Mouse (Mus musculus): ENCODE data around the gene Mlxipl.
"Not testable (repeated sequence)": the region's sequence is repeated elsewhere in the genome, so short reads cannot be mapped to it uniquely, and the experiment has no call there.

The Mlxipl gene

GRCm38 (mm10) chr5:135089653-135090052 lies at the start of gene Mlxipl:
TSS of gene Mlxipl (plus strand) at chr5:135089890.
- DNase-seq (ENCODE audit: extremely low read depth, low read depth): no peak

- no peak for DNase-seq (ENCODE audit: extremely low read depth, low read depth)
These were observed 49.6 kb upstream of the Mlxipl start for GRCm38 (mm10) chr5:135040059-135040458.

- no peak for DNase-seq (ENCODE audit: extremely low read depth, low read depth)
These were observed 48.9 kb upstream of the Mlxipl start for GRCm38 (mm10) chr5:135040777-135041176.

- no peak for DNase-seq (ENCODE audit: extremely low read depth, low read depth)
These were observed 47.4 kb upstream of the Mlxipl start for GRCm38 (mm10) chr5:135042105-135042788.

GRCm38 (mm10) chr5:135044575-135044974 lies 45.1 kb upstream of the Mlxipl start:
- DNase-seq (ENCODE audit: extremely low read depth, low read depth): no peak

- DNase-seq (ENCODE audit: extremely low read depth, low read depth): no peak
These were observed 41.2 kb upstream of the Mlxipl start for GRCm38 (mm10) chr5:135048539-135048938.

GRCm38 (mm10) chr5:135049268-135049667 lies 40.4 kb upstream of the Mlxipl start:
- DNase-seq (ENCODE audit: extremely low read depth, low read depth): not testable (repeated sequence)

- DNase-seq (ENCODE audit: extremely low read depth, low read depth): no peak
These were observed 36.3 kb upstream of the Mlxipl start for GRCm38 (mm10) chr5:135053356-135053755.

- peak; percentile 87 for DNase-seq (ENCODE audit: extremely low read depth, low read depth)
These were observed 25.9 kb upstream of the Mlxipl start, which contains the start of gene Dnajc30 for GRCm38 (mm10) chr5:135063629-135064381. TSS of gene Dnajc30 (plus strand) at chr5:135064202.

GRCm38 (mm10) chr5:135064382-135064766 lies 25.3 kb upstream of the Mlxipl start:
- DNase-seq (ENCODE audit: extremely low read depth, low read depth): no peak

- not testable (repeated sequence) for DNase-seq (ENCODE audit: extremely low read depth, low read depth)
These were observed 24.7 kb upstream of the Mlxipl start, which contains the start of gene Bud23 for GRCm38 (mm10) chr5:135064909-135065446. TSS of gene Bud23 (minus strand) at chr5:135064959.

GRCm38 (mm10) chr5:135066008-135066407 lies 23.7 kb upstream of the Mlxipl start:
- no peak for DNase-seq (ENCODE audit: extremely low read depth, low read depth)

GRCm38 (mm10) chr5:135070448-135070847 lies 19.2 kb upstream of the Mlxipl start:
- no peak for DNase-seq (ENCODE audit: extremely low read depth, low read depth)

GRCm38 (mm10) chr5:135072061-135072460 lies 17.6 kb upstream of the Mlxipl start:
- DNase-seq (ENCODE audit: extremely low read depth, low read depth): no peak

- DNase-seq (ENCODE audit: extremely low read depth, low read depth): no peak
These were observed 17.0 kb upstream of the Mlxipl start for GRCm38 (mm10) chr5:135072720-135073119.

GRCm38 (mm10) chr5:135073349-135074150 lies 16.1 kb upstream of the Mlxipl start:
- DNase-seq (ENCODE audit: extremely low read depth, low read depth): no peak

- no peak for DNase-seq (ENCODE audit: extremely low read depth, low read depth)
These were observed 14.0 kb upstream of the Mlxipl start for GRCm38 (mm10) chr5:135075655-135076054.

GRCm38 (mm10) chr5:135076368-135076767 lies 13.3 kb upstream of the Mlxipl start:
- DNase-seq (ENCODE audit: extremely low read depth, low read depth): no peak

- no peak for DNase-seq (ENCODE audit: extremely low read depth, low read depth)
These were observed 12.7 kb upstream of the Mlxipl start for GRCm38 (mm10) chr5:135076931-135077505.

GRCm38 (mm10) chr5:135077564-135078481 lies 11.9 kb upstream of the Mlxipl start, which contains the start of gene Vps37d:
TSS of gene Vps37d (minus strand) at chr5:135078266.
- DNase-seq (ENCODE audit: extremely low read depth, low read depth): peak; percentile 39

All from MEL-GATA-1-ER (cell line).